Mouse (Mus musculus) lung, postnatal 0 days (tissue): Measurements from ENCODE around the gene Cmip. TPM values are rescaled to one million over a fixed set of nuclear protein-coding genes. Genes with fewer than 3 reads are reported as not detected.
A peak's percentile ranks its signal among the peaks of the same experiment; 100 is the strongest.

ENCODE experiments used
- ATAC-seq: fragments of 200-750 bp; cut with Nextera tagmentation; 2 replicates; pipeline ENCODE4 v1.8.0; 2017; ENCODE audit warnings: moderate library complexity
- DNase-seq: peaks from one replicate; pipeline ENCODE4 v3.0.0-alpha.2; 2016; ENCODE audit warnings: low spot score
- H3K27ac ChIP-seq: fragments of 300-500 bp; sonication (generic); 2 replicates; pipeline ENCODE4 v1.5.1; 2014; ENCODE audit warnings: antibody characterized with exemption, mild to moderate bottlenecking, low read length, mixed read lengths
- H3K27me3 ChIP-seq: fragments of 300-500 bp; sonication (generic); replicated peaks from 2 replicates; pipeline ENCODE4 v1.6.1; 2014; ENCODE audit warnings: low read length, mixed read lengths; ENCODE audit not compliant: insufficient read depth
- H3K36me3 ChIP-seq: fragments of 300-500 bp; sonication (generic); 2 replicates; pipeline ENCODE4 v1.6.1; 2014; ENCODE audit warnings: low read length, mixed read lengths; ENCODE audit not compliant: insufficient read depth
- H3K4me1 ChIP-seq: fragments of 300-500 bp; sonication (generic); 2 replicates; pipeline ENCODE4 v1.6.1; 2014; ENCODE audit warnings: antibody characterized with exemption, low read depth, low read length, mixed read lengths; ENCODE audit not compliant: insufficient read depth
- H3K4me2 ChIP-seq: fragments of 300-500 bp; sonication (generic); replicated peaks from 2 replicates; pipeline ENCODE4 v1.6.1; 2014; ENCODE audit warnings: low read depth, mild to moderate bottlenecking, low read length, moderate library complexity, mixed read lengths
- H3K4me3 ChIP-seq: fragments of 300-500 bp; sonication (generic); 2 replicates; pipeline ENCODE4 v1.5.1; 2014; ENCODE audit warnings: low read depth, low read length
- H3K9ac ChIP-seq: fragments of 300-500 bp; sonication (generic); replicated peaks from 2 replicates; pipeline ENCODE4 v1.6.1; 2014; ENCODE audit warnings: low read depth, mild to moderate bottlenecking
- H3K9me3 ChIP-seq: fragments of 300-500 bp; sonication (generic); 2 replicates; pipeline ENCODE4 v1.6.1; 2016; ENCODE audit warnings: low read length, mixed read lengths
- CTCF ChIP-seq: IDR thresholded peaks from 2 replicates; pipeline ENCODE4 v1.5.1; 2016; ENCODE audit warnings: antibody characterized with exemption, mild to moderate bottlenecking
- EP300 ChIP-seq: IDR thresholded peaks from 2 replicates; pipeline ENCODE4 v1.6.1; 2016; ENCODE audit warnings: antibody characterized with exemption, mild to moderate bottlenecking, control low read depth
- WGBS: fragments of 180-500 bp; shearing (Covaris S2); extraction: QIAGEN DNeasy Blood & Tissue Kit; methylation state at CpG from one replicate; pipeline ENCODE4 v1.1.7; 2014; 5-methylcytosine and 5-hydroxymethylcytosine counted together
- polyA plus RNA-seq: library from polyadenylated mRNA; unstranded; fragments of >200 nt; fragmentation: Nextera tagmentation; extraction: Ambion mirVana; gene quantifications from 2 replicates; pipeline ENCODE4 v1.2.1, GENCODE M21; 2015

The Cmip gene
- polyA plus RNA-seq, 1 experiment from 2014 or later: 27.6 TPM

- no peaks in the 10 kb centered on the region for H3K36me3 ChIP-seq
- ATAC-seq: no peak
- peaks cover 8% of the 10 kb centered on the region for H3K4me1 ChIP-seq
- 95% methylated on average over 9 of the region's 9 CpGs for WGBS
- TF ChIP-seq EP300: no peak
- no peak for TF ChIP-seq CTCF
- H3K9me3 ChIP-seq: no peaks in the 10 kb centered on the region
- no peak for DNase-seq
- no peaks in the 10 kb centered on the region for H3K27me3 ChIP-seq
- no peak overlapping the region for H3K4me3 ChIP-seq
- no peak overlapping the region for H3K27ac ChIP-seq
- H3K4me2 ChIP-seq: no peak overlapping the region
- no peak overlapping the region for H3K9ac ChIP-seq
Observed at GRCm38 (mm10) chr8:117324821-117325220, 68.0 kb downstream of the Cmip start.

GRCm38 (mm10) chr8:117326735-117327134 lies 69.9 kb downstream of the Cmip start:
- TF ChIP-seq EP300 (no peak), CTCF (no peak)
- no peak overlapping the region for H3K4me3 ChIP-seq
- no peak overlapping the region for H3K27ac ChIP-seq
- WGBS: 79% methylated on average over 5 of the region's 5 CpGs
- ATAC-seq: no peak
- no peak overlapping the region for H3K9ac ChIP-seq
- no peak overlapping the region for H3K4me2 ChIP-seq
- H3K9me3 ChIP-seq: no peaks in the 10 kb centered on the region
- no peaks in the 10 kb centered on the region for H3K27me3 ChIP-seq
- peaks cover 8% of the 10 kb centered on the region for H3K4me1 ChIP-seq
- H3K36me3 ChIP-seq: no peaks in the 10 kb centered on the region
- DNase-seq: no peak

GRCm38 (mm10) chr8:117327385-117327837 lies 70.5 kb downstream of the Cmip start:
- Histone ChIP-seq H3K4me3 (no peak overlapping the region), H3K4me1 (peaks cover 8% of the 10 kb centered on the region), H3K36me3 (no peaks in the 10 kb centered on the region), H3K9me3 (no peaks in the 10 kb centered on the region), H3K27ac (no peak overlapping the region), H3K9ac (no peak overlapping the region), H3K4me2 (no peak overlapping the region), H3K27me3 (no peaks in the 10 kb centered on the region)
- 41% methylated on average over 7 of the region's 7 CpGs for WGBS
- ATAC-seq: no peak
- TF ChIP-seq CTCF (no peak), EP300 (no peak)
- DNase-seq: no peak

- ATAC-seq (peak; percentile 24; the same call in 1 of the 2 replicates), DNase-seq (peak; percentile 65)
- TF ChIP-seq CTCF (no peak), EP300 (no peak; the same call in 1 of the 2 replicates)
- Histone ChIP-seq H3K4me1 (peaks cover 9% of the 10 kb centered on the region), H3K9me3 (no peaks in the 10 kb centered on the region), H3K4me2 (no peak overlapping the region), H3K36me3 (no peaks in the 10 kb centered on the region), H3K9ac (no peak overlapping the region), H3K4me3 (no peak overlapping the region), H3K27me3 (no peaks in the 10 kb centered on the region), H3K27ac (no peak overlapping the region)
- whole genome bisulfite sequencing: 61% methylated on average over 9 of the region's 9 CpGs
Observed at GRCm38 (mm10) chr8:117328758-117329157, 71.9 kb downstream of the Cmip start.

GRCm38 (mm10) chr8:117329167-117329566 lies 72.3 kb downstream of the Cmip start:
- Histone ChIP-seq H3K27me3 (no peaks in the 10 kb centered on the region), H3K9ac (no peak overlapping the region), H3K36me3 (no peaks in the 10 kb centered on the region), H3K4me3 (no peak overlapping the region), H3K4me1 (peaks cover 12% of the 10 kb centered on the region), H3K27ac (no peak overlapping the region), H3K4me2 (no peak overlapping the region), H3K9me3 (no peaks in the 10 kb centered on the region)
- DNase-seq (no peak), ATAC-seq (no peak; the same call in 1 of the 2 replicates)
- WGBS: 59% methylated on average over 9 of the region's 9 CpGs
- TF ChIP-seq EP300 (no peak), CTCF (no peak)

- H3K4me1 ChIP-seq: peaks cover 19% of the 10 kb centered on the region
- H3K27ac ChIP-seq: no peak overlapping the region
- no peak overlapping the region for H3K9ac ChIP-seq
- no peak overlapping the region for H3K4me3 ChIP-seq
- H3K9me3 ChIP-seq: no peaks in the 10 kb centered on the region
- no peaks in the 10 kb centered on the region for H3K36me3 ChIP-seq
- no peak overlapping the region for H3K4me2 ChIP-seq
- DNase-seq (no peak), ATAC-seq (no peak)
- WGBS: 64% methylated on average over 2 of the region's 2 CpGs
- no peaks in the 10 kb centered on the region for H3K27me3 ChIP-seq
- TF ChIP-seq EP300: no peak
- TF ChIP-seq CTCF: no peak
Observed at GRCm38 (mm10) chr8:117329903-117330302, 73.0 kb downstream of the Cmip start.
